Mouse (Mus musculus): Measurements from ENCODE around the gene Svs2. TPM values are rescaled to one million over a fixed set of nuclear protein-coding genes. Genes with fewer than 3 reads are reported as not detected.
"Not testable (repeated sequence)": the region's sequence is repeated elsewhere in the genome, so short reads cannot be mapped to it uniquely, and the experiment has no call there.

The Svs2 gene
- polyA plus RNA-seq (2016; fragmentation: Nextera tagmentation; extraction: Ambion mirVana), result not detected in 2 replicates

GRCm38 (mm10) chr2:164238366-164238765 lies at the start of gene Svs2:
Gene Svs2 (minus strand): TSS chr2:164238466.
- 88% methylated on average over 3 of the region's 3 CpGs for WGBS
- no peak for ATAC-seq (ENCODE audit: insufficient number of reproducible peaks, insufficient read depth, low FRiP score, low TSS enrichment)
- Histone ChIP-seq H3K27ac (no peak within 1 kb of the TSS), H3K27me3 (0 out of 2 replicates have a peak, but pooled peaks cover 3% of the 10 kb centered on the region), H3K4me1 (no peaks in the 10 kb centered on the region), H3K36me3 (no peaks in the 10 kb centered on the region), H3K4me2 (replicated peaks) (no peak within 1 kb of the TSS), H3K9me3 (no peaks in the 10 kb centered on the region), H3K9ac (no peak within 1 kb of the TSS), H3K4me3 (no peak within 1 kb of the TSS)

- Histone ChIP-seq H3K27me3 (no peaks in the 10 kb centered on the region), H3K4me1 (no peaks in the 10 kb centered on the region), H3K4me2 (replicated peaks) (no peak within 1 kb of the TSS), H3K9me3 (no peaks in the 10 kb centered on the region), H3K4me3 (no peak within 1 kb of the TSS), H3K9ac (no peak within 1 kb of the TSS), H3K36me3 (no peaks in the 10 kb centered on the region), H3K27ac (no peak within 1 kb of the TSS)
- ATAC-seq (ENCODE audit: insufficient number of reproducible peaks, insufficient read depth, low FRiP score, low TSS enrichment), result no peak
- 89% methylated on average over 4 of the region's 4 CpGs for WGBS
Measured at GRCm38 (mm10) chr2:164278359-164278758, 40.1 kb upstream of the Svs2 start, which contains the start of gene Svs4. Gene Svs4 (minus strand): TSS chr2:164278459.

GRCm38 (mm10) chr2:164256540-164256939 lies 18.3 kb upstream of the Svs2 start, which contains the start of gene Svs3b:
Gene Svs3b (minus strand): TSS chr2:164256640.
- H3K9me3 ChIP-seq; H3K4me1 ChIP-seq; H3K9ac ChIP-seq; H3K4me2 ChIP-seq (replicated peaks); H3K36me3 ChIP-seq; ATAC-seq (ENCODE audit: insufficient number of reproducible peaks, insufficient read depth, low FRiP score, low TSS enrichment); H3K27ac ChIP-seq; H3K27me3 ChIP-seq; H3K4me3 ChIP-seq: not testable (repeated sequence)
- 81% methylated on average over 1 of the region's 1 CpGs for WGBS

GRCm38 (mm10) chr2:164232671-164233070 lies 5.6 kb downstream of the Svs2 start:
- Histone ChIP-seq H3K9ac (no peak overlapping the region), H3K4me2 (replicated peaks) (no peak overlapping the region), H3K27me3 (no peaks in the 10 kb centered on the region), H3K27ac (no peak overlapping the region), H3K36me3 (no peaks in the 10 kb centered on the region), H3K9me3 (no peaks in the 10 kb centered on the region), H3K4me1 (no peaks in the 10 kb centered on the region), H3K4me3 (no peak overlapping the region)
- 91% methylated on average over 8 of the region's 8 CpGs for WGBS
- ATAC-seq (ENCODE audit: insufficient number of reproducible peaks, insufficient read depth, low FRiP score, low TSS enrichment), result no peak

- no peaks in the 10 kb centered on the region for H3K27me3 ChIP-seq
- no peaks in the 10 kb centered on the region for H3K9me3 ChIP-seq
- no peak overlapping the region for H3K4me3 ChIP-seq
- H3K4me1 ChIP-seq, result no peaks in the 10 kb centered on the region
- H3K36me3 ChIP-seq, result no peaks in the 10 kb centered on the region
- H3K4me2 ChIP-seq (replicated peaks), result no peak overlapping the region
- no peak overlapping the region for H3K9ac ChIP-seq
- no peak for ATAC-seq (ENCODE audit: insufficient number of reproducible peaks, insufficient read depth, low FRiP score, low TSS enrichment)
- H3K27ac ChIP-seq, result no peak overlapping the region
- 85% methylated on average over 8 of the region's 8 CpGs for whole genome bisulfite sequencing
Measured at GRCm38 (mm10) chr2:164228361-164229070, 9.8 kb downstream of the Svs2 start.

- Histone ChIP-seq H3K4me3 (no peak within 1 kb of the TSS), H3K4me1 (no peaks in the 10 kb centered on the region), H3K4me2 (replicated peaks) (no peak within 1 kb of the TSS), H3K27ac (no peak within 1 kb of the TSS), H3K9me3 (no peaks in the 10 kb centered on the region), H3K36me3 (no peaks in the 10 kb centered on the region), H3K27me3 (no peaks in the 10 kb centered on the region), H3K9ac (no peak within 1 kb of the TSS)
- WGBS, result 70% methylated on average over 11 of the region's 11 CpGs
- no peak for ATAC-seq (ENCODE audit: insufficient number of reproducible peaks, insufficient read depth, low FRiP score, low TSS enrichment)
Measured at GRCm38 (mm10) chr2:164221522-164221921, 16.7 kb downstream of the Svs2 start, which contains the start of gene Wfdc15b. Gene Wfdc15b (minus strand): TSS chr2:164221660.

GRCm38 (mm10) chr2:164219295-164219694 lies 19.0 kb downstream of the Svs2 start:
- Histone ChIP-seq H3K9me3 (no peaks in the 10 kb centered on the region), H3K4me3 (no peak overlapping the region), H3K36me3 (no peaks in the 10 kb centered on the region), H3K27me3 (no peaks in the 10 kb centered on the region), H3K4me1 (no peaks in the 10 kb centered on the region), H3K4me2 (replicated peaks) (no peak overlapping the region), H3K9ac (no peak overlapping the region), H3K27ac (no peak overlapping the region)
- no peak for ATAC-seq (ENCODE audit: insufficient number of reproducible peaks, insufficient read depth, low FRiP score, low TSS enrichment)
- 83% methylated on average over 9 of the region's 9 CpGs for whole genome bisulfite sequencing

GRCm38 (mm10) chr2:164212711-164213110 lies 25.6 kb downstream of the Svs2 start:
- H3K4me1 ChIP-seq, result no peaks in the 10 kb centered on the region
- WGBS, result 87% methylated on average over 5 of the region's 5 CpGs
- H3K36me3 ChIP-seq, result no peaks in the 10 kb centered on the region
- no peaks in the 10 kb centered on the region for H3K9me3 ChIP-seq
- no peak overlapping the region for H3K4me2 ChIP-seq (replicated peaks)
- no peak overlapping the region for H3K4me3 ChIP-seq
- no peaks in the 10 kb centered on the region for H3K27me3 ChIP-seq
- ATAC-seq (ENCODE audit: insufficient number of reproducible peaks, insufficient read depth, low FRiP score, low TSS enrichment), result no peak
- H3K9ac ChIP-seq, result no peak overlapping the region
- H3K27ac ChIP-seq, result no peak overlapping the region

GRCm38 (mm10) chr2:164210892-164211291 lies 27.4 kb downstream of the Svs2 start:
- WGBS, result 91% methylated on average over 4 of the region's 4 CpGs
- no peak for ATAC-seq (ENCODE audit: insufficient number of reproducible peaks, insufficient read depth, low FRiP score, low TSS enrichment)
- H3K36me3 ChIP-seq, result no peaks in the 10 kb centered on the region
- no peak overlapping the region for H3K4me3 ChIP-seq
- H3K27me3 ChIP-seq, result no peaks in the 10 kb centered on the region
- H3K4me1 ChIP-seq, result no peaks in the 10 kb centered on the region
- H3K9ac ChIP-seq, result no peak overlapping the region
- no peaks in the 10 kb centered on the region for H3K9me3 ChIP-seq
- no peak overlapping the region for H3K27ac ChIP-seq
- H3K4me2 ChIP-seq (replicated peaks), result no peak overlapping the region

- no peak overlapping the region for H3K4me2 ChIP-seq (replicated peaks)
- H3K27ac ChIP-seq, result no peak overlapping the region
- WGBS, result 76% methylated on average over 4 of the region's 4 CpGs
- H3K9ac ChIP-seq, result no peak overlapping the region
- H3K9me3 ChIP-seq, result no peaks in the 10 kb centered on the region
- no peak overlapping the region for H3K4me3 ChIP-seq
- H3K36me3 ChIP-seq, result no peaks in the 10 kb centered on the region
- no peaks in the 10 kb centered on the region for H3K27me3 ChIP-seq
- no peak for ATAC-seq (ENCODE audit: insufficient number of reproducible peaks, insufficient read depth, low FRiP score, low TSS enrichment)
- H3K4me1 ChIP-seq, result no peaks in the 10 kb centered on the region
Measured at GRCm38 (mm10) chr2:164206676-164207075, 31.6 kb downstream of the Svs2 start.

GRCm38 (mm10) chr2:164206011-164206410 lies 32.3 kb downstream of the Svs2 start:
- WGBS, result 92% methylated on average over 10 of the region's 10 CpGs

GRCm38 (mm10) chr2:164199626-164200327 lies 38.5 kb downstream of the Svs2 start, which contains the start of gene Wfdc15a:
Gene Wfdc15a (minus strand): TSS chr2:164200130.
- no peaks in the 10 kb centered on the region for H3K9me3 ChIP-seq
- no peak within 1 kb of the TSS for H3K4me3 ChIP-seq
- H3K9ac ChIP-seq, result no peak within 1 kb of the TSS
- H3K4me2 ChIP-seq (replicated peaks), result no peak within 1 kb of the TSS
- no peaks in the 10 kb centered on the region for H3K27me3 ChIP-seq
- ATAC-seq (ENCODE audit: insufficient number of reproducible peaks, insufficient read depth, low FRiP score, low TSS enrichment), result no peak
- 76% methylated on average over 20 of the region's 20 CpGs for WGBS
- no peaks in the 10 kb centered on the region for H3K36me3 ChIP-seq
- no peak within 1 kb of the TSS for H3K27ac ChIP-seq
- H3K4me1 ChIP-seq, result no peaks in the 10 kb centered on the region

More at GRCm38 (mm10) chr2:164206011-164206410, 32.3 kb downstream of the Svs2 start:
- H3K27ac ChIP-seq; H3K36me3 ChIP-seq; H3K4me3 ChIP-seq; ATAC-seq (ENCODE audit: insufficient number of reproducible peaks, insufficient read depth, low FRiP score, low TSS enrichment); H3K9ac ChIP-seq; H3K9me3 ChIP-seq; H3K4me2 ChIP-seq (replicated peaks); H3K4me1 ChIP-seq; H3K27me3 ChIP-seq: not testable (repeated sequence)

All from embryonic facial prominence, embryonic 12.5 days (tissue).